Mouse (Mus musculus) layer of hippocampus, adult 2 months (tissue): ENCODE measurements at regions not wholly inside any gene's neighbourhood (a gene's known extent, or its start where the extent isn't known, plus 50 kb on each side); places are given as distances from the start of the nearest gene placed in this dataset.

Experiments used
- DNase-seq, 2 experiments: peaks; one replicate each; pipeline ENCODE4 v3.0.0; 2022; ENCODE audit warnings: low spot score in 2 of 2
- H3K27ac ChIP-seq: fragments of 200-600 bp; 2 replicates; pipeline ENCODE4 v1.8.1; 2022
- H3K4me3 ChIP-seq: fragments of 200-600 bp; 2 replicates; pipeline ENCODE4 v1.8.1; 2022; ENCODE audit warnings: mild to moderate bottlenecking
- CTCF ChIP-seq: fragments of 200-600 bp; conservative IDR thresholded peaks from 2 replicates; pipeline ENCODE4 v1.8.1; 2022; ENCODE audit warnings: antibody characterized with exemption, mild to moderate bottlenecking, moderate library complexity

DNA sequence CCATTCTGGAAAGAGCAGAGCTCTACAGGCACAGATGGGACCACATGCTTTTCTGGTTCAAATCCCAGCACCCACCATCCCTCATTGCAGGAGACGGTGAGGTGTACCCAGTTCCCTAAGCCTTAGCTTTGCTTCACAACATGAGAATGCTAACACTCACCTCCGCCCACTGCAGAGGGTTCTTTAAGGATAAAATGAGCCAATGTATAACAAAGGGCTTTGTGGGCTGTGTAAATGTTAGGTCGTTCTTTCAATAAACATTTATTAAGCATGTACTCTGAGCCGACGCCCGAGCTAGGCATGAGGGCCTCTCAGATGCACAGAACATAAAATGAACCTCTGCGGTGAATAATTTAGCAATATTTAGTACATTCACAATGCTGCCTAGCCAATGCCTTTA, 74.0 kb downstream of the Rplp1 start:
- DNase-seq: no peak
- no peak overlapping the region for H3K4me3 ChIP-seq
- TF ChIP-seq CTCF: no peak
- no peak overlapping the region for H3K27ac ChIP-seq

DNA sequence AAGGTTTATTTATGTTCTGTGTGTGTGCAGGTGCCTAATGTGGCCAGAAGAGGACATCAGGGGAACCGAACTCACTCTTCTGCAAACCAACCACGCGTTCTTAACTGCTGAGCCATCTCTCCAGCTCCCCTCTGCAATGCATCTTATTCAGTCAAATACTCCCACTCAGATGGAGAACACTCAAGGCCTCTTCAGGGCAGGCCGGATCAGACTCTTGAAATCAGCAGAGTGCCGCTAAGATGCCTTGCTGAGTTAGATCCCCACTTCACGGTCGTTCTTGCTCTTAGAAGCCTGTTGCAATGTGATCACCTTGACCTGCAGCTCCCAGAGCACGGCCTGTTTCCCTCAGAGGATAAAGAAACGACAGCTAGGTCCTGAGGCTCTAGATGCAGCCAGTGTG, 81.1 kb downstream of the Rplp1 start:
- no peak for TF ChIP-seq CTCF
- no peak overlapping the region for H3K27ac ChIP-seq
- H3K4me3 ChIP-seq: no peak overlapping the region
- no peak for DNase-seq

DNA sequence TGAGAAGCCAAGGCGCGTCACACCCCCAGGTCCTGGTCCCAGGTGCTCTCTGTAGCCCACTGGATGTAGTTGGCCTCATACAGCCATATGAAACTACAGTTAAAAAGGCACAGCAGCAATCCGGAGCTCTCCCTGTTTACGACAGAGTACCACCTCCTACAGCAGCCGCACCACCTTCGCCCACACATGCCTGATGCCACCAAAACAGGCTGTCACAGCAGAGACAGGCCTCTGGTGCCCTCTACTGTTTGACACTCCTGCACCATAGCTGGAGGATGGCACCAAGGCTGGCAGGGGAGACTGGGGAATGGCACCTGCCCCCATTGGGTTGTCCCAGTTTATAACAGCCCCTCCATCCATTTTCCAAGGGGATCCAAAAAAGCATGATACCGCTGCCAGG, 84.1 kb downstream of the Rplp1 start:
- peak; percentile 88 to 93 for DNase-seq
- H3K27ac ChIP-seq: no peak overlapping the region
- peak; percentile 95 for TF ChIP-seq CTCF
- no peak overlapping the region for H3K4me3 ChIP-seq

DNA sequence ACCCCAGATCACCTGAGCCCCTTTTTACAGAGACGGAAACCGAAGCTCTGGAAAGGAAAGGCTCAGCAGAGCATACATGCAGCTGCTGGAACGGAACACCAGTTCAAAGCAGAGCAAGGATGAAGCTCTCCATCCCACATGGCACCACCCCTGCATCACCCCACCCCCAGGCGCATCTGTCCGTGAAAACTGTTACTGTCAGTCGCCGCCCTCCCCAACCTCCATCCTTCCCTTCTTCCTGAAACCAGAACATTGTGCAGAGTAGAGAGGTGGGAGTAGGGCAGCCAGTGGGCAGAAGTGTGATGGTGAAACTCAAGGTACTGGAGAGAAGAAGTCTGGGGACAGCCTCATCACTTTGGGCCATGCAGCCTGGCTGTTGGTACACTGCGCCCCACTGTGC, 84.6 kb downstream of the Rplp1 start:
- peak in 1 of 2 experiments; percentile 14 for DNase-seq
- H3K27ac ChIP-seq: no peak overlapping the region
- no peak for TF ChIP-seq CTCF
- H3K4me3 ChIP-seq: no peak overlapping the region

DNA sequence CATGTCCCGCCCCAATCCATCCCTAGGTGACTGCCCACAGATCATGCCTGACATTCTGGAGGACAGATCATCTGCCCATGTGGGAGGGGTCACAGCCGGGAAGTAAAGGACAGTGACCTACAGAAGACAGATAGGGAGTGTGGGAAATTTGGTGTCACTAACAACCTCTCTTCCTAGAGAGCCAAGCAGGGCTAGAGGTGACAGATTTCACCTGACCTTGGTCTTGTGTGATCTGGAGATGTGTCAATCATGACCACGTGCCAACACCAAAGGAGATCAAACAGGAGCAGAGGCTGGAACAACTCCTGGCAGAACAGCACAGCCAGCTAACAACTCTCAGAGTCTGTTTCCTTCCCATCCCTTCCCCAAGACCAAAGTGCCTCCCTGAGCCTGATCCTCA, 85.0 kb downstream of the Rplp1 start:
- DNase-seq: no peak
- Histone ChIP-seq H3K4me3 (no peak overlapping the region), H3K27ac (no peak overlapping the region)
- TF ChIP-seq CTCF: no peak

DNA sequence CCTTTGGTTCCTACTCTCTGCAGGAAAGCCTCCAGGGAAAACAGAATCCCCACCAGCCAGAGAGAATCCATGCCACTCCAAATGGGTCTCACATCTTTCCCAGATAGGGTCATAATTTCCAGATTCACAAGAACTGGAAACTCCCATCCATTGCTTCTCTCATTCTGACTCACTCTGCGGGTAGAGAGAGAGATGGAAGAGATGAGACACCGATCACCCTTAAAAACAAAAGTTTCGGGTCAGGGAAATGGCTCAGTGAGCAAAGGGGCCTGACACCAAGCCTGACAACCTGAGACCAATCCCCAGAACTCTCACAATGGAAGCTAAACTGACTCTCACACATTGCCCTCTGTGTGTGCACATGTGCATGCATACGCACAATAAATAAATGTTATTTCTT, 86.6 kb downstream of the Rplp1 start:
- no peak overlapping the region for H3K27ac ChIP-seq
- H3K4me3 ChIP-seq: no peak overlapping the region
- no peak for TF ChIP-seq CTCF
- DNase-seq: no peak

DNA sequence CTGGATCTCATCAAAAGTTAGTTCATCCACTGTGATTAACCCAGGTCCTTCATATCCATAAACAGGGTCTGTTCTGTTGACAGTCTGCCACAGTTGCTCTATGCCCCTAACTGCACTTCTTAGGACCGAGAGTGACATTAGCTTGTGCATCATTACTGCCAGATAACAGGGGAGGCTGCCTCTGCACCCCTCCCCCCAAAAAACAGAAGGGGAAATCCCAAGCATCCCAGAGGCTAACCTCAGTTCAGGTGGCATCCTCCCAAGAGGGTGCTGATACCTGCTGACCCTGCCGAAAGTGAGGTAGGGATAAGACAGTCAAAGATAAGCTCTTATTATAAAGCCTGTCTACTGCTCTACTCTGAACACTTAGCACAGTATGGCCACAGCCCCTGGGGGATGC, 87.3 kb downstream of the Rplp1 start:
- Histone ChIP-seq H3K27ac (no peak overlapping the region), H3K4me3 (no peak overlapping the region)
- no peak for TF ChIP-seq CTCF
- DNase-seq: no peak

DNA sequence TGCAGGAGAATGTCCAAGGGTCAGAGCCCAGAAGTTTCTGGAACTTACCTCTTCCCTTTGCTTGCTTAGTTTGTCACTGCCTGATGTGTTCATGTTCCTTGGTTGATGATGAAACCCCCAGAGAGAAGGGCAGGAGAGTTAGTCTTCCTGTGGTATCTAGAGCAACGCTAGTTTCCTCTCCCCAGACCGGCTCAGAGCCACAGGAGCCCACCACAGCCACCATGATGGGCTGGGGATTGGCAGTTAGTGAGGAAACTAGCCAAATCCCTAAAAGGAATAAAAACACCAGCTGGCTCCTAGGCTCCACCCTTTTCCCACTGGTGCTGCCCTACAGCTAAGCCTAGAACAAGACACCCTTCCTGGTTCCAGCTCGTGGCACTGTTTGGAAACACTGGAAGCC, 87.9 kb downstream of the Rplp1 start:
- Histone ChIP-seq H3K4me3 (no peak overlapping the region), H3K27ac (no peak overlapping the region)
- no peak for DNase-seq
- TF ChIP-seq CTCF: no peak

DNA sequence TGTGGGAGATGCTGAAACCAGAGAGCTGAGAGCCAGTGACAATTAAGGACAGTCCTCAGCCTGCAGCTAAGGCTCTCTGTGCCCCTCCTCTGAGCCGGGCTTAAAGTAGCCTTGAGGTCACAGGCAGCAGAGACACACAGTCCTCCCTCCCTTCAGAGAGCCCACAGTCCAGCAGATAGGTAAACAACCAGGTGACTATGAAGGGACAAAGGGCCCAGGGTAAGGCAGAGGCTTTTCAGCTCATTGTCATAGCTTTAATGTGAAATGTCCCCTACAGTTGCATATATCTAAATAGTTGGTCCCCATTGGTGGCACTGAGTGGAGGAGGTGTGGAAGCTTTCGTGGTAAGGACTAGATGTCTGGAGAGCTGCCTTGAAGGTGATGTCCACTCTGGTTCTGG, 88.5 kb downstream of the Rplp1 start:
- no peak for TF ChIP-seq CTCF
- no peak overlapping the region for H3K4me3 ChIP-seq
- DNase-seq: no peak
- no peak overlapping the region for H3K27ac ChIP-seq

DNA sequence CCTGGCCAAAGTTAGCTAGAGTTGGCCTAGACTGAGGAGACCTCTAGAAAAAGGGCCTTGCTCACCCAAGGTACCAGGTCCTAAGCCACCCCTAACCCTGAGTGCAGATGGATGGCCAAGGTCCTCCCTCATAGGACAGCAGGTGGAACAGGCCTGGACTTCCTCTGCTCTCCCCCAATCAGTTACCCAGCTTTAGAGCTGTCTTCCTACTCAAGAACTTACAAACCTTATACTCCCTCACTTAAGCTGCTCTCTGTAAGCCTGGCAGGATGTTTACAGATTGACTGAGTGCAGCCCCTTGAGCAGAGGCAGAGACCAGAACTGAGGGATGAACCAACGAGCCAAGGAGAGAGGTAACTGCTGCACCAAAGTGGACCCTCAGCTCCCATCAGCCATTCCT, 94.5 kb downstream of the Rplp1 start:
- Histone ChIP-seq H3K27ac (no peak overlapping the region), H3K4me3 (no peak overlapping the region)
- no peak for TF ChIP-seq CTCF
- DNase-seq: no peak

DNA sequence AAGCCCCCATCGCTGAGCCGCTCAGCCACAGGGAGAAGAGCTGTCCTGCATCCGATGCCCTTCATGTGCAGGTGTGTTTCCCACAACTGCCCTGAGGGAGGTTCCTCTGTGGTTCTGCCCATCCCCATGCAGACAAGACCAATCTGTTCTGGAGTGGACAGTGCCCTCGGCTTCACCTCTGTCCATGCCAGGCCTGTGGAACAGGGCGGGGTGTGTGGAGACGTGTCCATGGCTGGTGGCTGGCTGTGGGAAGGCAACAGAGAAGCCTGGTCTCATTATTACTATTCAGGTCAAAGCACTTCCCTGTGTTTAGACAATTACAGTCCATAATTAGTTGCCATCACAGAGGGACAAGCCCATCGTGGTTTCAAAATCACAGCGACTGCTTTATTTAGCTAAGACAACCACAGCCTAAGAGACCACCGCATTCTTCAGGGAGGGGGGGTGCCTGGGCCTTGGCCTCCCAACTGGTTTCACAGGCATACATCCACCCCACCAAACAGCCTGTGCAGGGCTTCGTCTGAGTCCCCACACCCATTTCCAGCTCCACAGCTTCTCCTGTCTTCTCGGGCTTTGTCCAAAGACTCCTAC, 97.7 kb downstream of the Rplp1 start:
- no peak for TF ChIP-seq CTCF
- DNase-seq: no peak
- Histone ChIP-seq H3K4me3 (no peak overlapping the region), H3K27ac (no peak overlapping the region)

DNA sequence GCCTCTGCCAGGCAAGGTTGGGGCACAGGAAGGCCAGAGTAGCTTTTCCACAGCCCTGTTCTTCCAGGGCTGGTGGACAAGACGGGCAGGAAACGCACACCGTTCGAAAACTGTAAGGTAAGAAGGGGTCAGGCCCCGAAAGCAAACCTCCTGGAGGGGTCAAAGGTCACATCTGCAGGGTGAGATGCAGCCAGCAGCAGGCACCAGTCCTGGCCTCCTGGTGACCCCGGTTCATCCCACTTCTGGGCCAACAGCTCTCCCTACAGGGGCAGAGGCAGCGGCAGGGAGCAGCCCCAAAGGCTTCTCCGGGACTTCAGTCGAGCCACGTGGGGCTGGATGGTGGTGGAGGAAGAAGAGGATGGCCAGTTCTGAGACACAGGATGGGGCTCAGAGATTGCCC, 98.3 kb downstream of the Rplp1 start:
- H3K27ac ChIP-seq: no peak overlapping the region
- H3K4me3 ChIP-seq: no peak overlapping the region
- DNase-seq: no peak
- no peak for TF ChIP-seq CTCF

DNA sequence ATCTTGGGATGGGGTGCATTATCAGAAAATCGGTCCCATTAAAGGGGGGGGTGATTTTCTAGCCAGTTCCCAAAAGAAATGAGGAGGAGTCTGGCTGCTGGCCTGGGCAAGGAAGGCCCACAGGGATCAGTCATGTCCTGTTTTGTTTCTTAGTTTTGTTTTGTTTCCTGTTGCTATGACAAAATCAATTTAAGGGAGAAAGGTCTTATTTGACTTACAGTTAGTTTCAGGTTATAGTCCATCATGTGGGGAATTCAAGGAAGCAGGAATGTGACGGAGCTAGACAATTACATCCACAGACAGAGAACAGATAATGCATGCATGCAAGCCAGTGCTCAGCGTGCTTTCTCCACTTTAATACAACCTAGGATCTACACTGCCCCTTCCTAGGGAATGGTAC, 101.1 kb downstream of the Rplp1 start:
- Histone ChIP-seq H3K4me3 (no peak overlapping the region), H3K27ac (no peak overlapping the region)
- no peak for DNase-seq
- TF ChIP-seq CTCF: no peak

DNA sequence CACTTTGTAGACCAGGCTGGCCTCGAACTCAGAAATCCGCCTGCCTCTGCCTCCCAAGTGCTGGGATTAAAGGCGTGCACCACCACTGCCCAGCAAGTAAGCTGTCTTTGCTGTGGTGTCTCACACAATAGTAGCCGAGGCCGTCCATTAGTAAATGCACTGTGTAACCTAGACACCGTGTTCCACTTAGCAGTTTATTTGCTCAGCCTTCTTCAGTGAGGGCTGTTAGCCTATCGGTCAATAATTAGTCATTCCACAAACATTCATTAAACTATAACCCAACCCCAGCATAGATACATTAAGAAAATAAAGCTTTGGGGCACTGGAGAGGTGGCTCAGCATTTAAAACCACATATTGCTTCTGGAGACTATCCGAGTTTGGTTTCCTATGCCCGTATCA, 102.0 kb downstream of the Rplp1 start:
- no peak for DNase-seq
- no peak overlapping the region for H3K4me3 ChIP-seq
- TF ChIP-seq CTCF: no peak
- no peak overlapping the region for H3K27ac ChIP-seq

DNA sequence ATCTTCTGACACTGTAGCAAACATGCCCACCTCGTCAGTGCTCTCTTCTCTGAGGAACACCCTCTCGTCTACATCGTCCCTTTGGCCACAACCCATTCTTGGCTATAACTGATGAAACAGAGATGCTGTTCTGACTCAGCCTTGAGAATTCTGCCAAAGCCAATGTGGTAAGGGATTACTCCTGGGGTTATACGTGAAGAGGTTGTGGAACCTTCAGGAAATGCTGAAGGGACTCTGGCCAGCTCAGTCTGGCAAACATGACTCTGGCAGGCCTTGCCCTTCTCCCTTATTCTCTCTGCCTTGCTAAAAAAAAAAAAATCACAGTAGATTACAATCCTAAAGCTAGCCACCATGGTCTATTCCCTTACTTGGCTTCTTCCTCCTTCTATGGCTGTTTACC, 103.9 kb downstream of the Rplp1 start:
- TF ChIP-seq CTCF: no peak
- H3K4me3 ChIP-seq: no peak overlapping the region
- no peak overlapping the region for H3K27ac ChIP-seq
- no peak for DNase-seq
